Mouse (Mus musculus) bone marrow, adult 2 months (tissue): ENCODE data around the gene Fam169b. TPM values are rescaled to one million over a fixed set of nuclear protein-coding genes. Genes with fewer than 3 reads are reported as not detected.

Source experiments
- H3K27ac ChIP-seq: fragments of 200-500 bp; 2 replicates; pipeline ENCODE4 v1.5.1; 2012; ENCODE audit warnings: low read depth, mild to moderate bottlenecking, control low read depth, inconsistent platforms, low read length; ENCODE audit not compliant: control insufficient read depth, poor library complexity, insufficient read depth
- H3K4me1 ChIP-seq: fragments of 200-500 bp; 2 replicates; pipeline ENCODE4 v1.6.1; 2011; ENCODE audit warnings: low read length; ENCODE audit not compliant: control insufficient read depth, insufficient read depth
- H3K4me3 ChIP-seq: fragments of 200-500 bp; replicated peaks from 2 replicates; pipeline ENCODE3; 2011; ENCODE audit warnings: mild to moderate bottlenecking, low read depth, low read length, control low read depth; ENCODE audit not compliant: control insufficient read depth
- CTCF ChIP-seq: fragments of 200-500 bp; IDR thresholded peaks from 2 replicates; pipeline ENCODE4 v1.5.1; 2011; ENCODE audit warnings: low read length, control low read depth; ENCODE audit not compliant: control insufficient read depth, insufficient read depth
- POLR2A ChIP-seq: fragments of 200-500 bp; IDR thresholded peaks from 2 replicates; pipeline ENCODE4 v1.6.1; 2011; ENCODE audit warnings: low read depth, mild to moderate bottlenecking, control low read depth, low read length, borderline replicate concordance; ENCODE audit not compliant: control insufficient read depth
- WGBS: fragments of 180-500 bp; shearing (Covaris S2); methylation state at CpG from one replicate; pipeline ENCODE4 v1.1.7; 2018; 5-methylcytosine and 5-hydroxymethylcytosine counted together
- polyA plus RNA-seq: library from polyadenylated mRNA; stranded (reverse); fragments of >200 nt; gene quantifications from 2 replicates; pipeline ENCODE4 v1.2.4, GENCODE M21; 2011; ENCODE audit warnings: low replicate concordance; ENCODE audit not compliant: missing spikeins, insufficient read depth, insufficient read length

Gene Fam169b
- polyA plus RNA-seq, 1 experiment = 3.5 TPM

DNA sequence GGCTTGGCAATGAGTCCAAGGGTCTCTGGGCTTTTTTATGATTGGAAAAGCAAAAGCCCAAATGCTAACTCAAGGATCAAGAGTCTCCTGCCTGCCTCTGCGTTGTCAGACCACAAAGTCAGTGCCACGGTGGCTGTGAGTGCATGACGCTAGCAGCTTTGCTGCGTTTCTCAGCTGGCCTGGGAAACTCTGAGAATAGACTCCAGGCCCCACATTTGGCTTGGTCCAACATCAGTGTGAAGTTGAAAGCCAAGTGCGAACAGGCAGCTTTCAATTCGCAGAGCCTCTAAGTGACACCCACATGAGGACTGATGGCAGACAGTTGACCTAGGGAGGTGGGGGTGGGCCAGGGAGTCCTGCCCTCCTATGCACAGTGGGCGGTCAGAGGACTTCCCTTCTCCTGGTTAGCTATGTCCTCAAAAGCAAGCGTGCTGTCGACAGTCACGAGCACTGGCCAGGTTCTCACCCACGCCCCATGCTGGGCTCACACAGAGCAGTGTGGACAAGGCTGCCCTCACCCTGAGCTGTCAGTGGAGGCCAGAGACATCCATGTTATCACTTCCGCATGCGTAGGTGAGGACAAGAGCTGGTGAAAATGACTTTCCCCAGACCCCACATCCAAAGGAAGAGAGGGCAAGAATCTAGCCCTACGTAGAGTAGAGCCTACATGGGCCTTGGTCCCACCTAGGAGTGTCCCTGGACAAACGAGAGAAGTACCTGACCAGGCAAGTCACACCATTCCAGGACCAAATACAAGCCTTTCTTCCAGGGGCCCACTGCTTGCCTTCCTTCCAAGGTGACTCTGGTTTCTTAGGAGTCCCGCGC is 15.1 kb upstream of the Fam169b start:
- Histone ChIP-seq H3K4me3 (no peak overlapping the region), H3K27ac (no peak overlapping the region), H3K4me1 (peaks cover 2% of the 10 kb centered on the region; the same call in 1 of the 2 replicates)
- WGBS = 68% methylated on average over 17 of the region's 17 CpGs
- TF ChIP-seq POLR2A = no peak
- no peak for TF ChIP-seq CTCF

DNA sequence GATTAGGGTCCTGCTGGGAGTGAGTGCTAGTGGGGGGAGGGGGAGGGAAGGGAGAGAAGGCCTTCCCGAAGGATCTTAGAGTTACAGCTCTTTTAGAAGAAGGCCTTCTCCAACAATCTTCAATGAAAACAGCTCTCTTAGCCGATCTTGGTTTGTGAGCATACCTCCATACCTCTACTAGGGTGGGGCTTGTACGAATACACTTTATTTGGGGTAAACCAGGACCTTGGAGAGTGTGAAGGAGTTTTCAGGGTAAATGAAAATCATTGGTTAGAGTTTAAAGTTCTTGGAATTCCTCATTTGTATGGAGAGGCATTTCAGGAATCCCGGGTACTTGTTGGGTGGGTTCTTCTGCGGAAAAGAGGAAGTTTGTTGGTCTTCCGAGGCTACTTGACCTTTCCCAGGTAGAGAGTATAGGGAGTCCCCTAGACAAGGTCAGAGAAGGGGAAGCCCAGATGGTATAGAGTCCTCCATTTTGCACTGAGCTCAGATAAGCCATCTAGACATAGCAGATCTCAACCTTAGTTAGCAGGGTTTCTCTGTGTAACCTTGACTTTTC is 14.0 kb upstream of the Fam169b start:
- Histone ChIP-seq H3K27ac (no peak overlapping the region), H3K4me1 (peaks cover 2% of the 10 kb centered on the region; the same call in 1 of the 2 replicates), H3K4me3 (no peak overlapping the region)
- WGBS = 73% methylated on average over 6 of the region's 6 CpGs
- TF ChIP-seq CTCF (no peak), POLR2A (no peak)

DNA sequence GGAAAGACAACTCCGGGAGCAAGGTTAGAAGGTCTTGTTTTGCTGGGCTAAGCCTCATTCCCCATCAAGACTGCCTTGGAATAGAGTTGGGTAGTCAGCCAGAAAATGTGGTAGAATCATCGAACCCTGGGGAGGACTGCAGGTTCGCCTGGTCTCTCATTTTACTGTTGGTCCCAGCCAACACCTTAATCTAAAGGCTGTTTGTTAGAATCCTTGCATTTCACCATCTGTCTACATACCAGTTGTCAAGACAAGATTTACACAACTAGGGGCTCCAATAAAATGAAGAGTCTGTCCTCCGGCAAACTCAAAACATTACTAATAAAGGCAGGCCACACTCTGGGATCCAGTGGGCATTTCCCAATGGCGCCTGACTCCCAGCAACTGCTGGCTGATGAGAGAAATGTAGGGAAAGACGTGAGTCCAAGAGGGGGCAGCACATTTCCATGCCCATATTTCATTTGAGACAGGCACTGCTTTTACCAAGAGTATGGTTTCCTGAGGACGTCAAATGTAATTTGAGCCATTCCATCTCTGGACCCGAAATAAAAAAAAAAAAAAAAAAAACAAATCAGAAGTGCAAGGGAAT is 10.9 kb upstream of the Fam169b start:
- TF ChIP-seq POLR2A (no peak), CTCF (no peak)
- Histone ChIP-seq H3K4me1 (peaks cover 2% of the 10 kb centered on the region; the same call in 1 of the 2 replicates), H3K27ac (no peak overlapping the region), H3K4me3 (no peak overlapping the region)
- 58% methylated on average over 8 of the region's 8 CpGs for WGBS

DNA sequence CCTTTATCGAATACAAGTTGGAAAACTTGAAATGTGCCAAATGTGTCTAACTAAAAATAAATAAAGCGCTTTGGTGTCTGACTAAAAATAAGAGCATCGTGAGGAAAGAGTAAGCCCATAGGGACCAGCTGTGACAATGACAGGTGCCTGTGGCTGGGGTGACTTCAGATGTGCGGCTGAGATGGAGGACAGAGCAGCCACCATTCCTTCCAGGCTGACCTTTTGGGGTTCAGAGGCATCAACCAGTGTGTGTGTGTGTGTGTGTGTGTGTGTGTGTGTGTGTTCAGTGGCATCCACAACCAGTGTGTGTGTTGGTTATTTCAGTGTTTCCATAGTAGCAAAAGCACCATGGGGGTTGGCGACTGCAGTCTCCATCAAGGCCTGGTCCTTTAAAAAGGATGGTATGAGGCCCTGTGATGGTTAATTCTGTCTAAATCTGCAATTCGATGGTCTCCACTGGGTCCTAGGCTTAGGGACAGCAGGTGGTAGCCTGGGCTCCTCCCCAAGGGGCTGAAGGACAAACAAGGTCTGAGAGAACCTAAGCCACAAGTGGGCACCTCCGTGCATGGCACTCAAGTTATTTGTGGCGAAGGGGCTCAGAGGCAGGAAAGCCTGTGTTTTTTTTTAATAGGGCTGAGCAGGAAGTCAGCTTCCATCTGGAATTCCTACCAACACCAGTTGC is 10.2 kb upstream of the Fam169b start:
- peak overlapping the region; percentile 0; the same call in 1 of the 2 replicates for H3K27ac ChIP-seq
- TF ChIP-seq POLR2A (no peak), CTCF (no peak)
- 65% methylated on average over 8 of the region's 8 CpGs for WGBS
- H3K4me1 ChIP-seq = peaks cover 2% of the 10 kb centered on the region; the same call in 1 of the 2 replicates
- H3K4me3 ChIP-seq = no peak overlapping the region

DNA sequence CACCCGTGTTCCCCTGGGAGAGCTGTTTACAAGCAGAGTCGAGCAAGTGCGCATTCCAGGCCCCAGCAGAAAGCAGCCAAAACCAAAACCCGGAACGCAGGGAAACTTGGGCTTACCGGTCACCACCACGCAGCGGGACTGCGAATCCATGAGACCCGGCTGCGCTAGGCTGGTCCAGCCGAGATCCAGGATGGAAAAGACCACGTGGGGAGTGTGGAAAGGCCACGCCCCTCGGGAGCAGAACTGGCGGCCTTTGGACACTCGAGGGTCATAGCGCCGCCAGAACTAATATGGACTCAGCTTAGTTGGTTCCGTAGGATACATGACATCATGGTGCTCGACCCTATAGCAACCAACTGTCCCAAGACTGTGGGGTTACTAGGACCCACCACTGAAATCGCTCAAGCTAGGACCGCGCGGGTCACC is 9.6 kb upstream of the Fam169b start, which contains the start of gene Pgpep1l:
Gene Pgpep1l, minus strand, starts transcription at position 206 of the 426 bp plus-strand sequence.
- Histone ChIP-seq H3K27ac (peak within 1 kb of the TSS; percentile 0; the same call in 1 of the 2 replicates), H3K4me1 (peaks cover 2% of the 10 kb centered on the region; the same call in 1 of the 2 replicates), H3K4me3 (no peak within 1 kb of the TSS)
- TF ChIP-seq CTCF (no peak), POLR2A (no peak)
- WGBS = 42% methylated on average over 25 of the region's 25 CpGs

DNA sequence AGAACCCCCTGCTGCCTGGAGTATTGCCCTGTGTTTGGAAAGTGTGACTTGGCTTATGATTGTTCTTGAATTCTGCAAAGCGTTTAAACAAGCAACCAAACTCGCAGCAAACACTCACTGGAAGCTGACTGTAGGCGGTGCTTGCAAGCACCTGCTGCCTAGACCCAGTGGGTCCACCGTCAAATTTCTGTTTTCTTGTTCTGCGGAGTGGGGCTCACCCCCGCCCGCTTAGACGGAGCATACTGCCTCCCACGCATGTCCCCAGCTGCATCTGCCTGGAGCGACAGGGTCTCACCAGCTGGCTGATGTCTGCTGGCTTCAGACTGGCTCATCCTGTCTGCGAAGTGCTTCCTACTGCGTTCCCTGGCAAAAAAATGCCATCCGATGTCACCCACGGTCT is 9.1 kb upstream of the Fam169b start:
- Histone ChIP-seq H3K4me1 (peaks cover 2% of the 10 kb centered on the region; the same call in 1 of the 2 replicates), H3K27ac (no peak overlapping the region), H3K4me3 (no peak overlapping the region)
- 22% methylated on average over 14 of the region's 14 CpGs for WGBS
- TF ChIP-seq POLR2A = no peak
- TF ChIP-seq CTCF = no peak

DNA sequence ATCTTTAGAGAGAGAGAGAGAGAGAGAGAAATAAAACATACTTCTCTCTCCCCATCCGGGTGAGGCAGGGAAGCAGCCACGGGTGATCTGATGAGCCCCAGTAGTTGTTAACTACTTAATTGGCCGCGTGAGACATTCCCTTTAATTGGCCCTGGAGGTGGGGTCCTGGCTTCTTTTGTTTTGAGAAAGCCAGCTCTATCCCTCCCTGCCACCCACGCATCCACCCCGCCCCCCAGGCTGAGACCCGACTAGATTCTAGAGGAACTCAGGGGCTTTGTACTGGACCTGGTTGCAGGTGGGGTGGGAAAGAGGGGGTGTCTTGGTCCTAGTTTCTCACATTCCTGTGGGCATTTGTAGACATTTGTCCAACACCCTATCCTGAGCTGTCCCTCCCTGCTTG is 8.2 kb upstream of the Fam169b start:
- TF ChIP-seq CTCF = no peak
- no peak for TF ChIP-seq POLR2A
- no peak overlapping the region for H3K27ac ChIP-seq
- 62% methylated on average over 7 of the region's 7 CpGs for WGBS
- peaks cover 2% of the 10 kb centered on the region; the same call in 1 of the 2 replicates for H3K4me1 ChIP-seq
- H3K4me3 ChIP-seq = no peak overlapping the region

DNA sequence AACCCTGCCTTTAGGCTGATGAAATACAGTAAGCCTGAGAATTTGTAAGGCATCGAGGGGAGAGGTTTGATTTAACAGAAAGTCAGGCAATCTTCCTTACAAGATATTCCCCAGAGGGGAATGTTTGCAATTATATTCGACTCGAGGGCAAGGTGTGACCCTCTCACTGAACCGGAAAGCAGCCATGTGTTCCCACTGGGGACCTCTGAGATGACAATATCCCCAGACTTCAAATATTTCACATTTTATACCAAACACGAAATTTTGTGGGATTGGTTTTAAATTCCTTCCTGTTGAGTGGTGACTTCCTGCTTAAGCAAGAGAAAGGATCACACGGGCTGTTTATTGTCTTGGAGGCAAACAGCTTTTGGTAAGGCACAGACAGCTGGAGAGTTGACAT is 6.9 kb upstream of the Fam169b start:
- TF ChIP-seq CTCF (no peak), POLR2A (no peak)
- no peak overlapping the region for H3K4me3 ChIP-seq
- WGBS = 33% methylated on average over 6 of the region's 6 CpGs
- H3K4me1 ChIP-seq = peaks cover 2% of the 10 kb centered on the region; the same call in 1 of the 2 replicates
- no peak overlapping the region for H3K27ac ChIP-seq
